12 mouse cellular contexts compared by ENCODE assay signal in the genomic region with DNA sequence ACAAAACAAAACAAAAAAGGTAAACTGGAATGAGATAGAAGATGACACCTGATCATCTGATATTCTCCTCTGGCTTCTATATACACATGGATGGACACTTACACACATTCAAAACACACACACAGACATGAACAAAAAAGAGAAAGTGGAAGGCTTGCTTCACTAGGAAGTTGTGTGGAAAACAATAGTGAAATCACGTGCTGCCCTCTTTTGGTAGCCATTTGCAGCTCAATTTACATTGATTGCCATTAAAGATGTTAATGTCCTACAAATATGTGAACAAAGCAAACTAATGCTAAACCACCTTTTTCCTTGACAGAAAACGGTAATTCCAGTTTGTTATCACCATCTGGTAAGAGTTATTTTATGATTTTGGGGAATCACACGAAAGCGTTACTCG. TPM values are rescaled to one million over a fixed set of nuclear protein-coding genes. Genes with fewer than 3 reads are reported as not detected.
DNase-seq lines count a peak whose midpoint lies in the region; ATAC-seq and TF ChIP-seq lines count a peak whose summit lies in the region.
"Had no signal": no experiment of that assay in that cellular context is flagged by ENCODE, and none has a peak within 500 bp of the region (broad histone marks: within the 10 kb centered on the region; RNA-seq: fewer than 3 reads in every experiment).

No protein-coding gene starts in this region.

- no peaks in the 10 kb centered on the region for H3K36me3 ChIP-seq in intestine, postnatal 0 days (ENCODE audit: control insufficient read depth, insufficient read depth)
- no peaks in the 10 kb centered on the region for H3K36me3 ChIP-seq in intestine, embryonic 16.5 days (ENCODE audit: control insufficient read depth, insufficient read depth, low read length)
- no peaks in the 10 kb centered on the region for H3K36me3 ChIP-seq in hindbrain, embryonic 14.5 days (replicated peaks; ENCODE audit: control insufficient read depth, insufficient read depth)
- H3K36me3 ChIP-seq: liver, embryonic 15.5 days; midbrain, embryonic 12.5 days had no signal

- TF ChIP-seq CTCF in intestine, postnatal 0 days (IDR thresholded peaks at IDR 0.05; ENCODE audit: low read depth), result peak; percentile 53
- no peak for TF ChIP-seq CTCF in lung, adult 2 months (IDR thresholded peaks at IDR 0.05; ENCODE audit: insufficient read depth, low read length)

- H3K27ac ChIP-seq in intestine, postnatal 0 days (ENCODE audit: low read depth, low read length), result no peak overlapping the region
- no peak overlapping the region for H3K27ac ChIP-seq in intestine, embryonic 16.5 days (ENCODE audit: low read length)
- no peak overlapping the region for H3K27ac ChIP-seq in hindbrain, embryonic 14.5 days
- H3K27ac ChIP-seq: liver, embryonic 15.5 days; midbrain, embryonic 12.5 days had no signal

- no peaks in the 10 kb centered on the region for H3K9me3 ChIP-seq in intestine, postnatal 0 days (ENCODE audit: control insufficient read depth)
- no peaks in the 10 kb centered on the region for H3K9me3 ChIP-seq in intestine, embryonic 16.5 days (ENCODE audit: control insufficient read depth, low read length)
- no peaks in the 10 kb centered on the region for H3K9me3 ChIP-seq in hindbrain, embryonic 14.5 days (ENCODE audit: control insufficient read depth, low read length)
- H3K9me3 ChIP-seq: liver, embryonic 15.5 days; midbrain, embryonic 12.5 days had no signal

- DNase-seq in adrenal gland, postnatal 10 days, result peak; percentile 4
- DNase-seq in adrenal gland, postnatal 14 days, result no peak
- peak; percentile 7 for DNase-seq in lung, postnatal 14 days
- no peak for DNase-seq in lung, adult 2 months
- DNase-seq in kidney, postnatal 36 days, result peak; percentile 2 to 34
- no peak for DNase-seq in hindbrain, embryonic 14.5 days (ENCODE audit: low spot score)
- DNase-seq: cerebellum, postnatal 14 days; gastrocnemius, postnatal 10 days had no signal

- H3K4me2 ChIP-seq in intestine, postnatal 0 days (replicated peaks; ENCODE audit: low read depth), result no peak overlapping the region
- H3K4me2 ChIP-seq in intestine, embryonic 16.5 days (ENCODE audit: low read depth, low read length), result no peak overlapping the region
- no peak overlapping the region for H3K4me2 ChIP-seq in hindbrain, embryonic 14.5 days (replicated peaks)
- H3K4me2 ChIP-seq: liver, embryonic 15.5 days; midbrain, embryonic 12.5 days had no signal

- H3K9ac ChIP-seq in intestine, postnatal 0 days (ENCODE audit: low read depth, low read length), result no peak overlapping the region
- H3K9ac ChIP-seq in intestine, embryonic 16.5 days (ENCODE audit: low read depth, low read length), result no peak overlapping the region
- H3K9ac ChIP-seq in hindbrain, embryonic 14.5 days, result no peak overlapping the region
- H3K9ac ChIP-seq: liver, embryonic 15.5 days; midbrain, embryonic 12.5 days had no signal

- no peak for ATAC-seq in intestine, postnatal 0 days
- ATAC-seq in intestine, embryonic 16.5 days, result no peak
- ATAC-seq in hindbrain, embryonic 14.5 days (ENCODE audit: low FRiP score), result no peak

- no peak overlapping the region for H3K4me3 ChIP-seq in intestine, postnatal 0 days (ENCODE audit: low read depth, low read length)
- H3K4me3 ChIP-seq in intestine, embryonic 16.5 days (ENCODE audit: low read length), result no peak overlapping the region
- no peak overlapping the region for H3K4me3 ChIP-seq in lung, adult 2 months (replicated peaks; ENCODE audit: extremely low read depth, low read depth, low read length)
- H3K4me3 ChIP-seq in hindbrain, embryonic 14.5 days (replicated peaks; ENCODE audit: low read length), result no peak overlapping the region
- H3K4me3 ChIP-seq: liver, embryonic 15.5 days; midbrain, embryonic 12.5 days had no signal

- 67% methylated on average over 5 of the region's 5 CpGs for WGBS in intestine, postnatal 0 days
- 69% methylated on average over 5 of the region's 5 CpGs for WGBS in intestine, embryonic 16.5 days
- 70% methylated on average over 5 of the region's 5 CpGs for WGBS in lung, adult 2 months
- 75% methylated on average over 5 of the region's 5 CpGs for WGBS in hindbrain, embryonic 14.5 days

- TF ChIP-seq POLR2A in lung, adult 2 months (IDR thresholded peaks at IDR 0.05; ENCODE audit: borderline replicate concordance, extremely low read depth, low read depth, low read length), result no peak

- no peaks in the 10 kb centered on the region for H3K27me3 ChIP-seq in intestine, postnatal 0 days (replicated peaks; ENCODE audit: control insufficient read depth, insufficient read depth, low read length)
- H3K27me3 ChIP-seq in intestine, embryonic 16.5 days (replicated peaks; ENCODE audit: control insufficient read depth, insufficient read depth, low read length), result no peaks in the 10 kb centered on the region
- peaks cover 7% of the 10 kb centered on the region; the same call in 1 of the 2 replicates for H3K27me3 ChIP-seq in hindbrain, embryonic 14.5 days (ENCODE audit: control insufficient read depth, insufficient read depth, low read length)
- H3K27me3 ChIP-seq: liver, embryonic 15.5 days had no signal

- H3K4me1 ChIP-seq in intestine, postnatal 0 days (replicated peaks; ENCODE audit: control insufficient read depth, insufficient read depth, low read length), result no peaks in the 10 kb centered on the region
- H3K4me1 ChIP-seq in intestine, embryonic 16.5 days (ENCODE audit: control insufficient read depth, insufficient read depth, low read length), result no peaks in the 10 kb centered on the region
- H3K4me1 ChIP-seq in lung, adult 2 months (ENCODE audit: control insufficient read depth, insufficient read depth, low read length), result no peaks in the 10 kb centered on the region
- H3K4me1 ChIP-seq in hindbrain, embryonic 14.5 days (replicated peaks; ENCODE audit: control insufficient read depth, insufficient read depth, low read length), result no peaks in the 10 kb centered on the region
- H3K4me1 ChIP-seq: liver, embryonic 15.5 days; midbrain, embryonic 12.5 days had no signal

RNA-seq across cellular contexts. Expression of gene Phka2, which starts 46.3 kb away (rescaled TPM):
- total RNA-seq in adrenal gland, postnatal 10 days (2021), result 10 to 100 TPM; 22.3 to 29.3 TPM
- 25.3 and 27.5 TPM in 2 replicates for total RNA-seq in adrenal gland, postnatal 14 days (2021)
- 4.4 and 4.7 TPM in 2 replicates for polyA plus RNA-seq in intestine, postnatal 0 days (2015; fragmentation: Nextera tagmentation; extraction: Ambion mirVana)
- 10.6 and 11.9 TPM in 2 replicates for polyA plus RNA-seq in intestine, embryonic 16.5 days (2015; fragmentation: Nextera tagmentation; extraction: Ambion mirVana)
- polyA plus RNA-seq in lung, adult 2 months (2012; rRNA removed), result 11.1 and 15.0 TPM in 2 replicates
- polyA plus RNA-seq in hindbrain, embryonic 14.5 days (2014; fragmentation: Nextera tagmentation; extraction: Ambion mirVana), result 10.4 and 12.4 TPM in 2 replicates

Comparison
In these comparisons a context has a peak if more than half of its experiments do, and no peak if none do; other contexts are left out.
1. DNase-seq: peak in adrenal gland, postnatal 10 days (single experiment), lung, postnatal 14 days (single experiment) and kidney, postnatal 36 days (2 of 2); none in adrenal gland, postnatal 14 days (single experiment), lung, adult 2 months (single experiment) and hindbrain, embryonic 14.5 days (single experiment).